Mouse (Mus musculus) urinary bladder, postnatal 14 days (tissue): ENCODE measurements around the gene Tgfb1.

Experiments used
- DNase-seq: peaks from one replicate; pipeline ENCODE4 v3.0.0; 2021; ENCODE audit warnings: low spot score

Gene Tgfb1

DNA sequence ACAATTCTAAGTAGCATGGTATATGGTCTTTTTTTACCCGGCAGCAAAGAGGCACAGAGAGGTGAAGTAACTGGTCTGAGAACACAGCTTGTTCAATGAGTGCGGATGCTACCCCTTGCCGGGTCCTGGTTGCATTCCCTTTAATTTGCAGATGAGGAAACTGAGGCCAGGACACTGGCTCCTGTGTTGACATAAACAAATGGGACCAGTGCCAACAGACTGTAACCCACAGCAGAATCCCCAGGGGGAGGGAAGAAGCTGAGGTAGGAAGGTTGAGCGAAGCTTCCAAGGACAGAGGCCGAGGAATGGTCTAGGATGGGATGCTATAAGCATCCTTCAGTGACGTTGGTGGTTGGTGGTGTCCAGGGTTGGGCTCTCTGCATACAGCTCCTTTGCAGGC, 11.4 kb upstream of the Tgfb1 start:
- DNase-seq, result no peak

DNA sequence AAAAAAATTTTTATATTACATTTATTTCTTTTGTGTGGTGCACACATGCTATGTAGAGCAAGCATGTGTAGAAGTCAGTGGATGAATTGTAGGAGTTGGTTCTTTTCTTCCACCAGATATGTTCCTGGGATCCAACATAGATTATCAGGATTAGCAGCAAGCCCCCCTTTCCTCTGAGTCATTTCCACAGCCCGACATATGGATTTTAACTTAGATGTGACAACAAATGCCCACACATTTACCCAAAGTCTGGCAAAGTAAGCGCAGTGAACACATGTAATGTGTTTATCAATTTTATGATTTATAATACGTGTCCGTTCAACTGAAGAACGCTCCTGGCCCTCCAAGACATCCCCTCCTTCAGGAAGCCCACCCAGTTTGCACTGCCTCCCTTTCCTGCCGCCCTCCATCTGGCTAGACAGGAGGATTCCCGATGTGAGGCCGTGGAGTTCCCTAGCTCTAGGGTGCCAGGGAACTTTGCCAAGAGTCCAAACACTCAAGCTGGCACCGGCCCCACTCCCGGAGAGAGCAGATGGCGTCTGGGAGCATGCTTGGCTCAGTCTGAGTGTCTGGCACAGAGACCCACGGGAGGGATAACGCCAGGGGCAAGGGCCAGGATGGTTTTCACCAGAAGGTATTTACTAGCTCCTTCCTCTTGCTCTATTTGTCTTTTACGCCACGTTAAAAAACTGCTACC, 10.6 kb upstream of the Tgfb1 start:
- peak; percentile 81 for DNase-seq

- DNase-seq, result no peak
Observed at GRCm38 (mm10) chr7:25677013-25677412, 9.8 kb upstream of the Tgfb1 start.

- DNase-seq, result no peak
Observed at GRCm38 (mm10) chr7:25679971-25680370, 6.8 kb upstream of the Tgfb1 start.

GRCm38 (mm10) chr7:25680514-25681258, 6.1 kb upstream of the Tgfb1 start, which contains the start of gene B9d2:
Gene B9d2 (plus strand): TSS chr7:25680780.
- DNase-seq, result peak; percentile 97

DNA sequence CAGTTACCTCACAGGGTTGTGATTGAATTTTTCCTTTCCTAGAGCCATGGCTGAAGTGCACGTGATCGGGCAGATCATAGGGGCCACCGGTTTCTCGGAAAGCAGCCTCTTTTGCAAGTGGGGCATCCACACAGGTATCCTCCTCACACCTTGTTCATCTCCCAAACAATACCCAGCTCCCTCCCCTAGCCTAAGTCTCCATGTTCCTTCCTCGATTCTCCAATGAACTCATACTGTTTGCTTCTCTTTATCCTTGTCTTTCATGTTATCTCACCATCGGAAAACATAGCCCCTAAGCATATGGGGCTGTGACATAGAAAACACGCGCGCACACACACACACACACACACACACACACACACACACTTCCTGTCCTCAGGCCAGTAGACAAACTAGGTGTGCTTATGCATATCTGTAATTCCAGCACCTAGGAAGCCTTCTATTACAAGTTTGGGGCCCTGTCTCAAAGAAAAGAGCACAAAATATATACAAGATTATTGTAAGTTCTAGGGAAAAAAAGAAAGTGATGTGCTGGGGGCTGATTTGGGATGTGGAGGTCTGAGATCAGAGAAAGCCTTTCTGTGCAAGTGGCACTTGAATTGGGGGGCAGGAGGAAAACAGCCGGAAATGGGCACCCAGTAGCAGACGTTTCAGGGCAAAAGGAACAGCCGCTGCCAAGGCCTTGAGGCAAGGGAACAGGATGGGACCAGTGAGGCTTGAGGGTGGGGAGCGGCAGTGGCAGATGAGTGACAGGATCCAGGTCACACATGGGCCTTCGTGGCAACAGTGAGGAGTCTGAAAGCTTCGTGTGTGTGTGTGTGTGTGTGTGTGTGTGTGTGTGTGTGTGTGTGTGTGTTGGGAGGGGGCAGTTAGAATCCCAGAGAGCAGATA, 5.2 kb upstream of the Tgfb1 start:
- DNase-seq, result no peak

GRCm38 (mm10) chr7:25683474-25684180, 3.2 kb upstream of the Tgfb1 start:
- no peak for DNase-seq

GRCm38 (mm10) chr7:25684659-25685058, 2.1 kb upstream of the Tgfb1 start:
- DNase-seq, result no peak

DNA sequence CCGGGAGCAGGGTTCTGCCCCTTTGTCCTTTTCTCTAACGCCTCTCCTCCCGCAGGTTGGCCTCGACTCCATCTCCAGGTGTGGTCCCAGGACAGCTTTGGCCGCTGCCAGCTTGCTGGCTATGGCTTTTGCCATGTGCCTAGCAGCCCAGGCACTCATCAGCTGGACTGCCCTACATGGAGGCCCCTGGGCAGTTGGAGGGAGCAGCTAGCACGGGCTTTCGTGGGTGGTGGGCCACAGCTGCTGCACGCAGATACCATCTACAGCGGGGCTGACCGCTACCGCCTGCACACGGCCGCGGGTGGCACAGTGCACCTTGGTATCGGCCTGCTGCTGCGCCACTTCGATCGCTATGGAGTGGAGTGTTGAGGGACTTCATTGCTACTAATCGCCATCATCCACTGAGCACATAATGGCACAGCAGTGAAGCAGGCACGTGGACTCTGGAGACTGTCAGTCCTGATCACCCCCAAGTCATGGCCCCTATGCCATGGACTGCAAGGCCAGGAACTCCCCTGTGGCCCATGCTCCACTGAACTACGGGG, 804 bp upstream of the Tgfb1 start:
- no peak for DNase-seq

DNA sequence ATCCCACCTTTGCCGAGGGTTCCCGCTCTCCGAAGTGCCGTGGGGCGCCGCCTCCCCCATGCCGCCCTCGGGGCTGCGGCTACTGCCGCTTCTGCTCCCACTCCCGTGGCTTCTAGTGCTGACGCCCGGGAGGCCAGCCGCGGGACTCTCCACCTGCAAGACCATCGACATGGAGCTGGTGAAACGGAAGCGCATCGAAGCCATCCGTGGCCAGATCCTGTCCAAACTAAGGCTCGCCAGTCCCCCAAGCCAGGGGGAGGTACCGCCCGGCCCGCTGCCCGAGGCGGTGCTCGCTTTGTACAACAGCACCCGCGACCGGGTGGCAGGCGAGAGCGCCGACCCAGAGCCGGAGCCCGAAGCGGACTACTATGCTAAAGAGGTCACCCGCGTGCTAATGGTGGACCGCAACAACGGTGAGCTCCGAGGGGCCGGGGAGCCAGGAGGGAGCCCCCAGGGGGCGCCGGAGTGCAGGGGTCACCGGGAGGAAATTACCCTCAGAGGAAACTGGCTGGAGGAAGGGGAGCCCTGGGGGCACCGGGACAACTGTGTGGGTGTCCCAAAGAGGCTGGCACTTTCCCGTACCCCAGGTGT, 1.1 kb downstream of the Tgfb1 start:
- peak; percentile 63 for DNase-seq

- peak; percentile 87 for DNase-seq
Observed at GRCm38 (mm10) chr7:25688810-25689586, 2.2 kb downstream of the Tgfb1 start.

- DNase-seq, result no peak
Observed at GRCm38 (mm10) chr7:25689603-25690021, 2.8 kb downstream of the Tgfb1 start.

DNA sequence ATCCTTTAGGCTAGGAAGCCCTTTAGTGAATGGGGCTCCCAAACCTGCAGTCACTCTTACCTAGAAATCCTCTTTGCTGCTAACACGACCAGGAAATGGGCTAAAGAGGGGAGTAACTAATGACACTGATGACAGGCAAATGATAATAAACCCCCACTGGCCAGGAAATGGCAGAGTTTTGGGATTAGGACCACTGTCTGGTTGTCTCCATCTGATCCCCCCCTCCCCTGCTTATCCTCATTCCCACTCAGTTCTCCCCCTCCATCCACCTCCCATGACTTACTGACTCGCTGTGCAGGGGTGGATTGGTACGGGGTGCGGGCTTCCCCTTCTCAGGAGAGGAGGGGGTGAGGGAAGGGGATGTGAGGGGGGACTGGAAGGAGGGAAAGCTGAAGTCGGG, 3.2 kb downstream of the Tgfb1 start:
- DNase-seq, result no peak

DNA sequence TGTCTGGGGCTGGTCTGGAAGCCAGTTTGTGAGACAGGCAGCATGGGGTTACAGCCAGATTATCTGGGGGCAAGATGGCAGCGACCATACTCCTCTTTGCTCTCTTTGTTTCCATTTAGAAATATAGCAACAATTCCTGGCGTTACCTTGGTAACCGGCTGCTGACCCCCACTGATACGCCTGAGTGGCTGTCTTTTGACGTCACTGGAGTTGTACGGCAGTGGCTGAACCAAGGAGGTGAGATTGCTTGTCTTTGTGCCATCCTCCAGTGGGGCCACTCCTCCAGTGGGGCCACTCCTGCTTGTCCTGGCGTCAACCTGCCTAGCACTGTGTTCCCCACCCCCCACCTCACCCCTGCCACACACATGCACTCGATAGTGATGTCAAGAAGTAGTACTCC, 7.3 kb downstream of the Tgfb1 start:
- no peak for DNase-seq

DNA sequence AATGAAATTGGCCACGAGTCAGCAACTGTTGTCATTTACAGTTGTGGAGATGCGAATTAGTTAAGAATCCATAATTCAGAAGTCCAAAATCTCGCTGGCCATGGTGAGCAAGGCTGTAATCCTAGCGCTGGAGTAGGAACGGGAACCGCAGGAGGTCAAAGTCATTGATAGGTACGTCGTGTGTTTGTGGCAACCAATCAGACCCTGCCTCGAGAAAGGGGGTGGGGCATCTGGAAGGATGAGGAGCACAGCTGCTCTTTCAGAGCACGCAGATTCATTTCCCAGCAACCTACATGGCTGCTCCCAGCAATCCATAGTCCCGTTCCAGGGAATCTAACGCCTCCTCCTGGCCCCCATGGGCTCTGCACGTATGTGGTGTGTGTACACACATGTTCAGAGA, 13.0 kb downstream of the Tgfb1 start:
- no peak for DNase-seq

DNA sequence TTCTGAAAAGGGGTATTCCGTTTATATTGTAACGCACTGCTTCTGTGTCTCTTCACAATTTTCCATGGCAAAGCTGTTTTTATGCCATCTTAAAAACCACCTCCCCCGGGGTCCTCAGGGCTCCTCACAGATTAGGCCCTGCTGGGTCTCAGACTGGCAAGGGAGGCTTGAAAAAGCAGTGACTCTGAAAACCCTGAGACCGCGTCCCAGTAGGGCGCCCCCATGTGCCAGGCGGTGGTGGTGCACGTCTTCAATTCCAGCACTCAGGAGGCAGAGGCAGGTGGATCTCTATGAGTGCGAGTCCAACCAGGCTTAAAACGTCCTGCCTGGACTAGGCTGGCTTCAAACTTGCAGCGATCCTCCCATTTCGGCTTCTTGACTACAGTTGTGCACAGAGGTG, 13.9 kb downstream of the Tgfb1 start:
- DNase-seq, result no peak

- DNase-seq, result no peak
Observed at GRCm38 (mm10) chr7:25702350-25702749, 15.5 kb downstream of the Tgfb1 start.

DNA sequence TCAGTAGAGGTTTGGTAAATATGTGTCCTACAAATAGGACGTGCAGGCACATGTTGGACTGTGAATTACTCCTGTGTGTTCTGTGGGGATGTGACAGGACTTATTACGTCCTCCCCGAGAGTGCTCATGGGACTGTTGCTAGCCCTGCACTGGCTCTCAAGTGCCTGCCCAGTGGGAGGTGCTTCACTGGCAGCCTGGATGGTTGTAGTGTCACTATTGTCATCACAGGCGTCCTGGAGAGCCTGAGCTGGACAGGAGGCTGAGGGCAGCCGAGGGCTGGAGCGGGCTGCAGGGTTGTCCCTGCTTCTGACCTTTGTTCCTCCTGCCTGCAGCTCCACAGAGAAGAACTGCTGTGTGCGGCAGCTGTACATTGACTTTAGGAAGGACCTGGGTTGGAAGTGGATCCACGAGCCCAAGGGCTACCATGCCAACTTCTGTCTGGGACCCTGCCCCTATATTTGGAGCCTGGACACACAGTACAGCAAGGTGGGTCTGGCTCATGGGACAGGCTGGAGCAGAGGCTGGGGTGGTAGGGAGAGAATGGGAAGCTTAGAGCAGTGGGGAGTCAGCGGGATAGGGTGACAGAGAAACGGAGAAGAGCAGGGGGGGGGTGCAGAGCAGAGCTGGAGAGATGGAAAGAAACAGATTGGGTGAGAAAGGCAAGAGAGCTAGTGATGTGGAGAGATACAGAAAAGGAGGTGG, 17.1 kb downstream of the Tgfb1 start:
- DNase-seq, result peak; percentile 52

GRCm38 (mm10) chr7:25704716-25705364, 18.0 kb downstream of the Tgfb1 start:
- DNase-seq, result no peak
